Mouse (Mus musculus): ENCODE measurements around the gene Agxt2.

Gene Agxt2

DNA sequence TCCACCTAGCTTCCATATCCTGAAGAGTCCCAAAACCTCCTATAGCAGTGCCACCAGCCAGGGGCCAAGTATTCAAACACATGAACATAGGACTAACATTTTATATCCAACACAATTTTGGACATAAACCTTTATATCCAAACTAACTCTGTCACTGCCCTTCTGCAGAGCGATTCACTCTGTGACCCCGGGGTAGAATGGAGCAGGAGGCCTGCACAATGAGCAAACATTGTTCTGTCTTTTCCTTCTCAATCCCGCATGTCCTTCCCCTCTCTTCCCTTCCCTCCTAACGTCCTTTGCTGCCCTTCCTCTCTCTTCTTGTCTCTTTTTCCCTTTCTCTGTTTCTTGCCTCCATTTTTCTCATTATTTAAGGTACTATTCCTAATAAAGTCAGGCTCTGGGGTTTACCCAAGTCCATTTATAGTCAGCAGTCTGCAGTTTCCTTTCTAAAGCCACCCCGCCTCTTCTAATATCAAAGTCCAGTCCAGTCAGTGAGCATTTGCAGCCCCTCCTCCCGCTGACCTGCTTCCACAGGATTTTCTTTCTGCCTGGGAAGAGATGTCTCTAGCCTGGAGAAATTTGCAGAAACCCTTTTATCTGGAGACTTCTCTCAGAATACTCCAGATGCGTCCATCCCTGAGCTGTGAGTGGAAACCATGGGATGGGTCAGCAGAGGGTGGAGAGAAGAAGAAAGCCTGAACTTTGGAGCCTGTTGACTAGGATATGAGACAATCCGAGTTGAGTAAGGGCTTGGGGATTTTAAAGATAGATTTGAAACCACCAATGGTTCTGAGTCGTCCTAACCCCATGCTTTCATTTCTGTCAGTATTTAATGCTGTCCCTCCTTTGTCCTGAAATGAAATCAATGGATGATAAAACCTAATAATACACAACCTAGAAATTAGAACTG, at the start of gene Agxt2:
TSS of gene Agxt2 (plus strand) at position 494 of the 910 bp plus-strand sequence.
- DNase-seq (ENCODE audit: low spot score in 2 of 2): no peak

DNA sequence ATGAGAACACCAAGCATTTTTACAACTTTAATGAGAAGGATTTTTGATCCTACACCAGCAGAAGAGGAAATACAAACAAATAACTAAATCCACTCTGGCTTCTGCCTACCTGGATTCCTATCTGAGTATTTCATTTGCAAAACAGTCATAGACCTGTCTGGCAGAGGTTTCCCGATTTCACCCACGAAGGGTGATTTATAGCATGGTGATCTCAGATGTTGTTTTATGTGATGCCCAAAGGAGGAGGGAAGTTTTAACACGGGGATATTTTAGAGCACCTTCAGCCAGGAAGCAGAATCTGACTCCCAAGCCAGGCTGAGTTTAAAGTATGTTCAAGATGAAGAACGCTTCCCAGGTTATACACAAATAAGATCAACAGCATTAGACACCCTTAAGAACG, 46.5 kb upstream of the Agxt2 start:
- no peak for DNase-seq (ENCODE audit: low spot score in 2 of 2)

DNA sequence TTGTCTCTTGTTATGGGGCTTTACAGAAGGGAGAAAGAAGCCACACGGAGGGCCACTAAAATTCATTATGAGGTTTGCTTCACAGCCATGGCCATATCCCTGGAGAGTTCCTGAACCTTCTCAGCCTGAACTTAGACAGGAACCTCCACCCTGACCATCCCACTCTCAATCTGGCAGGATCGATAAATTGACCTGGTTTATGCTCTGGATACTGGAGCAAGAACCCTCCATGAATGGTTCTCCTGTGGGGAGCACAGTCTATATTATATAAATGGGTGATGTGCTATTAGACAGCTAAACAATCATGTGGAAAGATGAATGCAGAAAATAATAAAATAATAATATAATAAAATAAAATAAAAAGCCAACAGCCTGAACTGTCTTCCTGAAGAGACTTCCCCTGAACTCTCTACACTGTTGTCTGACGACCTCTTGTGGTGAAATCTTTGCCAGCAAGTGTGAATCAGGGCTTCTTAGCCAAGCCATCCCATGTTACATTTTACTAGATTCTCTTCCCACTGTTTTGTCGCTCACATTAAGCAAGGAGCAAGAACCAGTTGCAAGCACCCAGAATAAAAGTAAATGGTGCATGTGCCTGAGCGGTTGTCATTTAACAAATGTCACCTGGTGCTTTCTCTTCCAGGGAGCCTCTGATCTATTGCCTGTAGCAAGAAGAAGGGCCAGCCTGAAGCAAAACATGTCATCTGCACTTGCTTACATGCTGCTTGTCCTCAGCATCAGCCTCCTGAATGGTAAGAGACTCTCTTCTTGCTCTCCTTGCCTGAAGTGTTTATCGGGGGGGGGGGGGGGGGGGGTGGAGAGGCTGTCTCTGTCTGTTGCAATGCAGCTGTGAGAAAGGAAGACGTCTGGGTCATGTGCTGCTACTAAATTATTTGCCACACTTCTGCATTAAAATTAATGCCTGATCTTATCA, 44.5 kb upstream of the Agxt2 start:
- DNase-seq (ENCODE audit: low spot score in 2 of 2): peak in 1 of 2 experiments; percentile 29

DNA sequence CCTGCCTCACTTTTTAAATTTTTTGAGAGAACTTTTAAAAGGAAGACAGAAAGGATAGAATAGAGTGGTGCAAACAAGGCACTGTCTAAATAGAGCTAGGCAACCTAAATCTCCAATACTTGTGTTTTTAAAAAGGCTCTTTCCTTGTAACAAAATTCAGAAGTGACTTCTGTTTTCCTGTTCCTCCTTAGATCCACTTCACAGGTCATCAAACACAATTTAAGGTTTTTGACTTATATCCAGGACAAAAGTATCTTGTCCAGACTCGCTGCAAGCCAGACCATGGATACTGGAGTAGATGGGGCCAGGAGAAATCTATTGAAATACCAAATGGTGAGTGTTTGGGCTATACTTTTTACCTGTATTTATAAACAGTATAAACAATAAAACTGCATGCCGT, 33.3 kb upstream of the Agxt2 start, which contains the start of gene Gm21973:
TSS of gene Gm21973 (plus strand) at position 301 of the 400 bp plus-strand sequence.
- DNase-seq (ENCODE audit: low spot score in 2 of 2): no peak

DNA sequence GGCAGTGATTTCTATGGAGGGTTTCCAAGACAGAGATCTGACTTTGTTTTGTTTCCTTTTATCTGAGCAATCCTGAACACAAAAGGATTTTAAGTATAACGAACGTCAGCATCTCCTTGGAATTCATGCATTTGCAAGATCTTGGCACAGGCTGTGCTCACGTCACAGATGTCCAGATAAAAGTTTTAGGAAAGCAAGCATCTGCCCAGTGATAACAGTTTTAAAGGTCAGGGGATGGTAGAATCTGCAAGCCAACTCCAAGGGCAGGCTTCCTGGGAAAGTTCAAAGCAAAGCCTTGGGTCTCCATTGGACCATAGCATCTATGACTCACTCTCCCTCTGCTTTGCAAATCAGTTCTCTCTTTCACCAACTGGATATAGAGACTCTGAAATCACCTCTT, 27.7 kb upstream of the Agxt2 start:
- DNase-seq (ENCODE audit: low spot score in 2 of 2): no peak

DNA sequence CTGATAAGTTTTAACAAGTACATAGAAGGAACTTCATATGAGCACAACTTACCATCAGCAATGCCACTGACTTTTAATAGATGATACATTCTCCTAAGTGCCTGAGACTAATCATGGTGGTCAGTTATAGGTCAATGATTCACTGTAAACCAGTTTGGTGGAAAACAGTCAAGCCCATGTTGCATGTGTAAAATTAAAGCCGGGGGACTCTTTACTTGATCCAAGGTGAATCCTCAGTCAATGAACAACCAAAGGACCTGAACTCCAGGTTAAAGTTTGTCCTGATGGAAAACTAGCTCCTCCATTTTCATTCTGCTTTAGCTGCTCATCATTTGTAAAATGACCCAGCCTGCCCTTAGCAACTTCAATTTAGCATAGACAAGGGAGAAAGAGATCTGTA, 25.8 kb upstream of the Agxt2 start:
- no peak for DNase-seq (ENCODE audit: low spot score in 2 of 2)

DNA sequence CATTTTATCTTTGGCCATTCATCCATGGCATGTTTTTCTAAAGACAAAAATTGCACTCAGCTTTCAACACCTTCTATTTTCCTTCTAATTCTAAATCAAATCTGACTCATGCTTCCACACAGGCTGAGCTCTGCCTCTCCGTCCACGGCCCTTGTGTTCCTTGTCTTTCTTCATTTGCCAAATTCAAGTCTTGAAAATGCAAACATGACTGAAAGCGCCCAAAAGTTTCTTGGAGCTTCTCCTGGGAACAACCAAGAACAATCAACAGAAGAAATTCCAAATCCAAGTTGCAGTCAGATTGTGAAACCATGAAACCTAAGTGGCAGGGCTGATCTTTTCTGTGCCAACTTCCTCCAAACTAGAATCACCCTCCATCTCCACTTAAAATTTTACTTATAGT, 19.7 kb upstream of the Agxt2 start:
- no peak for DNase-seq (ENCODE audit: low spot score in 2 of 2)

DNA sequence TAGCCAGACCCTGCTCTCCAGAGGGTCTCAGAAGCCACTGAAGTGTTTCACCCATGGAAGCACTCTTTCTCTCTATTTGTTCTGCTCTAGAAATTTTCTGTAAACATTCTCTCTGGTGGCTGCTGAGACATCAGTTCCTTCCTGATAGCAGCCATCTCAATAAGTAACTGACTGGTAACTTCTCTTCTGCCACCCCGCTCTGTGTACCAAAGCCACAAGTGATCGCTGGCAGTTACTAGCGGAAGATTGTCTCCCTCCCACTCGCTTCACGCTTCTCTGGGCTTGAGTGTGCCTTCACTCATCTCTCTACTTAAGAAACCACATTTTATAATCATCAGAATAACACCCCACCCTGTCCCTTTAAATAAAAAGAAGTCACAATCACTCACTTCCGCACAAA, 11.3 kb upstream of the Agxt2 start:
- DNase-seq (ENCODE audit: low spot score in 2 of 2): no peak

DNA sequence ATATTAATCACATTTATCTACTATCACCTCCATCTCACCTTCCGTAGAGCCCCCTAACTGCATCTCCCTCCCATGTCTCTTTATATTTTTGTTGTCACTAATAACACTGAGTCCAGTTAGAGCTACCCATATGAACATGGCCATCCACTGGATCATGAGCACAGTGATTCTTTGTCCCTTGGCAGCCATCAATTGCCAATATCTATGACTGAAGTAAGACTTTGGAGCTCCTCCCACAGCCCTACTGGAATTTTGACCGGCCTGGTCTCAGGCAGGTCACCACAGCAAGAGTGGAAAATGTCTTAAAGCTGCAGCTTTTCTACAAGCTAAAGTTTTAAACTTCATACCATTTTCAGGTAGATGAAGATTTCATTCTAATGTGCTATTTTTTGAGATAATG, 8.0 kb downstream of the Agxt2 start:
- no peak for DNase-seq (ENCODE audit: low spot score in 2 of 2)

DNA sequence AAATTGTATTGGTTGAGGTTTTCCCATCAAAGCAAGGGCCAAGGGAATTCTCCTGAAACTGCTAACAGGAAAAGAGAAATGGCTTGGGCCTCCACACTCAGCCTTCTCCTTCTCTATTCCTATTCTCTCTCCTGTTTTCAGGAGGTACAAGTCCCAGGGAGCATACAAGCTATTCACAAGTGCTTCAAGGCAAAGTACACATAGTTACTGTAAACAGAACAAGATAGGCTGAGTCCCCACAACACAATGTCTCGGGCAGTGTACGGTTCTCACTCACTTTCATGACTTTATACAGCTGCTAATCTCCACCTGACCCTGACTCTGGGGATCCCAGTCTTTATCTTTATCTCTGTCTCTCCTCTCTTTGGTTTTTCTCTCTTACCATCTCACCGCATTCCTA, 17.1 kb downstream of the Agxt2 start:
- no peak for DNase-seq (ENCODE audit: low spot score in 2 of 2)

DNA sequence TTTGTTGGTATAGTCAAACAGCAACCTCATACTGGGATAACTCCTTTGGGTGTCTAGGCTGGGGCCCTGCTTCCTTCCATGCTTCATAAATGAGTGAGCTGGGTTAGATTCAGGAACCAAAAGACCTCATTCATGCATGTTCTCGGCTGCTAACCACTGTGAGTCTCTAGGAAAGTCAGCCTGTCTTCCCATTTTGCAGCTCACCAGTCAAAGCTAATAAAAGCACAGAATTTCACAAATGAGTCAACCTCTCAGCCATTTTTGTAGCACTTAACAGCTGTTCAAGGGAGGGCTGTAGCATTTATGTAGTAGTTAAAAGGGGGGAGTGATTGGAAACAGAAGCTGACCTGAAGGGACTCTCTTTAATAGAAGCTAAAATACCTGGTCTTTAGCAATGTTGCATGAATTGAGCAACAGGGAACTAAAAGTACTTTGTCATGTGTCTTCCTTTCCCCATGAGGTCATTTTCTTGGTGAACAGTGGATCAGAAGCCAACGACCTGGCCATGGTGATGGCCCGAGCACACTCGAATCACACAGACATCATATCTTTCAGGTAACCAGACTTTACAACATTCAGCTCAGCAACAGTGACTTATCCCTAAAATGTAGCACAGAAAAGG, 20.1 kb downstream of the Agxt2 start:
- no peak for DNase-seq (ENCODE audit: low spot score in 2 of 2)

DNA sequence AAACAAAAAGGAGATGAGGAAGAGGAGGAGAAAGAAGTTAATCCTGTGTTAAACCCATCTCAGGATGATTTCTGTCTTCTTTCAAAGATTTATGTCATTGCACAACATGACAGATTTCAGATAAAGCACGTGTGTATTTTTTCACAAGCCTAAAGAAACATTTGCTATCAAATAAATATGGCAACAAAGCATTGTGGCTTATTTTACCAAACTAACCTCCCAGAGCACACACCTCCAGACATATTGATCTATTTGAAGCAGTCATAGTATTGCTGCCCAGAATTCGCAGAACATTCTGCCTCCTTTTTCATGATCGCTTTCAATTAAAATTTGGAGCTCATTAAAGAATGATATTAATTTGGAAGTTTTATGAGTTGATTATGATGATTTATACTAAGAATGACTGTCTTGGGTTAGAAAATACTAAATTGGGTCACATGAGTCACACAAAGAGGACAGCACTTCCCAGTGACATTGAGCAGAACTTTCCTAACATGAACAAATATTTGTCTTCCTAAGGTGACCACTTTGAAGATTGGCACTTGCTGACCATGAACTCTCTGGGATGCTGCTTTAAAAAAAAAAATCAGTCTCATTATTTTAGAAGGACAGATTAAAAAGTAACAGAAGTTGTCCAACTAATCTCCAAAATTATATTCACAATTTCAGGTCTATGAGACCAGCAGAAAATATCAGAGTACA, 21.6 kb downstream of the Agxt2 start:
- no peak for DNase-seq (ENCODE audit: low spot score in 2 of 2)

DNA sequence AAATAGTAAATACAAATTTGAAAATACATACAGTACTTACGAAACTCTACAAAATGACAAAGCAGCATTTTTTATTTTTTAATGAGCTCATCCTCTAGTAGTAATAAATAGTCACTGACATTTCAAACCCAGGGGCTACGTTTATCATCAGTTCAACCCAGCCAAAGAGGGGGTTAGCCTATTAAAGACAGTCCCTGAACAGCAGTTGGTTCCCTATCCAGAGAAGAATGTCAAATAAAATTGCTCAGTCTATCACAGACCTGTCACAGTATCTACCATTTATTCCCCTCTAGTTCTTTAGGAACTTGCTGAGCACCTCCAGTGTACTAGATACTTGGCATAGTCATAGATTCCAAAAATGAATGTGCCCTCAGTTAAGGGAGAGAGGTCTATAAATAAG, 28.9 kb downstream of the Agxt2 start:
- DNase-seq (ENCODE audit: low spot score in 2 of 2): no peak

DNA sequence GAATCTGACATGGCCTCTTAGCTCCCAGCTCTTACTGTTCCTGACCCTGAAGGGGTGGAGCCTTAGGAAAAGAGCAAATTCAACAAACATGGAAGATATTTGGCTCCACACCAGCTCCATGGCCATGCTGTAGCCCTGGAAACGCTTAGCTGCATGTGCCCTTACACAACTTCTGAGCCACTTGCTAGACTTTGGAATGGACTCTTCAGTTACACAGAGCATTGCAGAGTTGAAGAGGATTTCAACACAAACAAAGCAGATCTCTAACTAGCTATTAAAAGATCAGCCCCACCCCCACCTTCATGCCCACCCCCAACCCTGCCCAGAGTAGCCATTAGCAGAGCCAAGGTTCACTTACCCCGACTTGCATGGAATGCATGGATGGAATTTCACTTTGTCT, 41.5 kb downstream of the Agxt2 start:
- no peak for DNase-seq (ENCODE audit: low spot score in 2 of 2)

DNA sequence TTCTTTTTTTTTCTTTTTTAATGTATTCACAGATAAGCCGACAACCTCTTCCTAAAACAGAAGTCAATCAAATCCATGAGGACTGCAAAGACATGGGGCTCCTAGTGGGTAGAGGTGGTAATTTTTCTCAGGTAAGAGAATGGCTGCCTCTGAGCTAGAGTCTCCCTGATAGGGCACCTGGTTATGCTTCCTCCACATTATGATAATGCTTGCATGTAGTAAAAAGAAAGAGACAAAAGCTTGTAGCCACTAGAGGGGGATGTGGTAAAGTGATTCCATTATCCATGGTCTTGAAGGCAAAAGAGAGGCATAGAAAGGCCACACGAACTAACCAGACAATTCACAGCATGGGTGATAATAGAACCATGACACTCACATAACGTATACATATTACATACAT, 42.1 kb downstream of the Agxt2 start:
- DNase-seq (ENCODE audit: low spot score in 2 of 2): no peak

DNA sequence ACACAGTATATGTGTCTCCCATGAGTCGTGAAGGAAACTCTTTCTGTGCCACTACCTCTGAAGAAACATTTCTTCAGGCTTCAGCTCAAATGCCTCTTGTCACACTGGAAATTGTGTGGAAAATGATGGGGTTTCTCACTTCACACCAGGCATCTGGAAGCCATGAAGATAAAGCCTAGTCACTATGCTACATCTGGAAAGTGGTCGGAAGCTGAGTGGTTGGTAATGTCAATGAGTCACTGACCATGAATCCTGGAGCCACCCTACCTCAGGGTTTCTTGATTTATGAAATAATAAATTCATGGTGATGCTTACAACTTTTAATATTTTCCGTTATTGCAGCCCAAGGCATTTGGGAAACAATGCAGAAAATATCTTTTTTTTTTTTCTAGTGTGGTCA, 51.5 kb downstream of the Agxt2 start:
- no peak for DNase-seq (ENCODE audit: low spot score in 2 of 2)

DNA sequence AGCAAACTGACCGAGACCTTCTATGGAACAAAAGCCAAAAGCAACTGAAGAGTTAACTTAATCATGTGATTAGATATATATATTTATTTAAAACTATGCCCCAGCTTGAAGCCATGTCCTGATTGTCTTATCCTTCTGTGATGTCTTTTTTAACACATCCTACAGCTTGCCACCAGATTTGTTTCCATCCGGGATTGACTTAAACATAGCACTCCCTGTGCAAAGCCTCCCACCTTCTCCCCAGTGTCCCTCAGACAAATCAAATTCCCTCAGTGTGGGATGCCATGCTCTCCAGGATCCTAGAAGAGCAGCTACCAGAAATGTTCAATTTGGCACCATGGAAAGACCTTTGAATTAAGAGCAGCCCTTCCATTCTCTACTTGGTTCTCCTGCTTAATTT, 52.5 kb downstream of the Agxt2 start:
- no peak for DNase-seq (ENCODE audit: low spot score in 2 of 2)

DNA sequence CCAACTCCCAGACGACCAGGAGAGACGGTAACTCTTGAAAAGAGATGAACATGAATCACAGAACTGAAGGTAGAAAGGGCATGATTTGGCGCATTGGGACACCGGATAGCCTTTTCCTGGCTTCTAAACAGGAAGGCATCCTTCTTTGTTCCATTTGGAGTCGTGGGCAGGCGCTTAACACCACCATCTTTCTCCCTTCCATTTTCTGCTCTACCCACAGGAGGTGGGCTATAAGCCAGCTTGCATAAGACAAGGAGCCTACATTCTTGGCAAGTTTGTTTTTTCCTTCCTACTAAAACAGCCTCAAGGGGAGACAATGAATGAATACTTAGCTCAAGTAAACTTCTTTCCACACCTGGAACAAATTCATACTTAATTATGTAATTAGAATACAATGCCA, 55.3 kb downstream of the Agxt2 start:
- DNase-seq (ENCODE audit: low spot score in 2 of 2): no peak

DNA sequence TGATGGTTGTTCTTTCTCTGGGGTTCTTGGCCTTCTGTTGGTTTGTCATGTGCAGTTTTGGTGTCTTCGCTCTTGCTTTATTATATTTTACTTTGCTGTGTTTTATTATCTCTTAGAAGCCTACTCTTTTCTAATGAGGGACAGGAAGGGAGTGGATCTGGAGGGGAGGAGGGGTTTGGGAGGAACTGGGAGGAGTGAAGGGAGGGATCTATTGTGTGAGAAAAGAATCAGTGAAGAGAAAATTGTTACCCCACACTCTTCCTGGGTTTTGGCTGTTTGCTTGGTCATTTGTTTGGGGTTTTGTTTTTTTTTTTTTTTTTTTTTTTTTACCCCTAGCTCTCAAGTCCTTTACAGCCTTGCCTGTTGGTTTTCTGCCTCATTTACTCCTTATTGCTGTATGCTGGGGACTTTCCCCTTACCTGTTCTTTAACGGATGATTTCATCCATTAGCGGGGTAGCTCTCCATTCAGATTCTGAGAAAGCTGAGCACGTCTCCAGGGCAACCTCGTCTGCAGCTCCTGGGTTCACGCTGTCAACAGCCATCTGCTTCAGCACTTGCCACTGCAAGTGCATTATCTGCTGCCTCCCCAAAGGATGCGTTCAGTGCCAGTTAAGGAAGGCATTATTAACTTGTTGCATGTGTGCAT, 62.9 kb downstream of the Agxt2 start:
- no peak for DNase-seq (ENCODE audit: low spot score in 2 of 2)

DNA sequence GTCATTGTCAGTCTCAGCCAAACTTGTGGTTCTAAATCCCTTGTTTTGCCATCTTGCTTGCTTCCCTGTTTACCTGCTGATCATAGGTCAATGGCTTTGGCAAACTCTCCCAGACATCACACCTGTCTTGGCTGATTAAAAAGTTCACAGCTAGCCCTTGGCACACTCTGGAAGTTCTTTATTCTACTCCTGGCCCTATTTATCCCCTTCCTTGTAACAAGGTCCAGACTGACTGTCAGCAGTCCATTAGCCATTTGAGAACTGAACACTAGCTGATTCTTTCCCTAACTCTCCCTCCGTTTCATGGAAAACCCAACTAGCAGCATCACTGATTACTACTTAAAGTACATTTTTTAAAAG, 63.4 kb downstream of the Agxt2 start:
- no peak for DNase-seq (ENCODE audit: low spot score in 2 of 2)

DNA sequence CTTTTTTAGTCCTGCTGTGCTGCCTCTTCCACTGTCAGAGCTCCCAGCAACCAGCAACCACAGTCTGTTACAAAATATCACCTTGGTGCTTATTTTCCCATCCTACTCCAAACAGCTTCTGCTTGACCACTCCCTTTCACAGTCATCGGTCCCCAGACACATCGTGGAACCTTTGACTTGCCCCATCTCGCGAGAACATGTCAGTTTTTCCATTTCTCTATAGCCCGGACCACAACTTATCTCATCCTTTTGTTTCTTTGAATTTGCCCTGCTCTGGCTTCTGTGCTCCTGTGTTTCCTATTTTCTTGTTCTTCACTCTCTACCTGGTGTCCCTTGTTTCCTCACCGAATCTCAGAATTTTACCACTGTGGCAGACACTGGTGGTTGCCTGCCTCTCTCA, 67.8 kb downstream of the Agxt2 start:
- no peak for DNase-seq (ENCODE audit: low spot score in 2 of 2)

Measured in thymus, postnatal 10 days (tissue).